Mouse (Mus musculus) effector memory CD4-positive, alpha-beta T cell, adult 7 months (primary cell): ENCODE results near the gene March2. TPM values are rescaled to one million over a fixed set of nuclear protein-coding genes. Genes with fewer than 3 reads are reported as not detected.

Source experiments
- polyA plus RNA-seq: library from polyadenylated mRNA; unstranded; fragments of 100-300 nt; shearing (Covaris generic); gene quantifications from one replicate; pipeline ENCODE4 v1.2.1, GENCODE M21; 2017

Gene March2
- 96.9 TPM for polyA plus RNA-seq

GRCm38 (mm10) chr17:33718384-33718881, at the start of gene March2:
Gene March2, minus strand, starts transcription at chr17:33718670.

GRCm38 (mm10) chr17:33760255-33761165, 42.0 kb upstream of the March2 start, which contains the start of gene Rab11b:
Gene Rab11b, minus strand, starts transcription at chr17:33760530.

GRCm38 (mm10) chr17:33686760-33687159, 31.7 kb downstream of the March2 start, which contains the start of gene Hnrnpm:
Gene Hnrnpm, minus strand, starts transcription at chr17:33686860.

DNA sequence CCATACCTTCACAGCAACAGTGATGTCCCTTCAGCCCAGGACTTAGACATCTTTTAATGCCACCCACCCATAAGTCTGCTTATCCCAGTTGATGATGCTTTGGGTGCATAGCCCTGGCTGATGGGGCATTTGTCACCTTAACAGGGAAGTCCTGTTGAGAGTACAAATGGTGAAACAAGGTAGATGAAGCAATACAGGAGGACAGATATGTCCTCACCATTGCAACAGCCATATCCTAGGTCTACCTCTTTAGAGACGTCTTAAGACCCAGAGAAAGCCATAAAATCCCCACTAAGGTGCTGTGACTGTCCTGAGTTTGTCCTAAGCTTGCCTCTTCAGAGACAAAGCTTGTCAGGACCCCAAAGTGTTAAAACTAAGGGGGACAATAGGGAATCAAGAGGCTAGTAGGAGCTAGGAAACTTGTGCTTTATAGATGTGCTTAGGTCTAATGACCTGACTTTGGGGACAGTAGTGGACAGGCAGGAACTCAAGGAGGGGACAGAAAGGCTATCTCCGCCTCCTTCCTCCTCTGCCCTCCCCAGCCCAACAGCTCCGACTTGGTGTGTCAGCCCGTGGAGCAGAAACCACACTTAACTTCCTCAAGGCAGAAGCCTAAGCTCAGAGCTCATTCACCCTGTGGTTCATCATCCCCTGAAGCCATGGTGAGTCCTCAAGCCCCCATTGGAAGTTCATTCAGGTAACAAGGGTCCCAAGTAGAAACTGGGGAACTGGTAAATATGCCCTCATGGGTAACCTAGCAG, 80.8 kb downstream of the March2 start, which contains the start of gene Pram1:
Gene Pram1 (plus strand): TSS at position 541 of the 761 bp plus-strand sequence.

Other genes with a start within 250 kb of the March2 start
- 104 TPM for gene Adamts10, start 194.5 kb downstream of the March2 start, polyA plus RNA-seq
- gene Myo1f, start 163.0 kb downstream of the March2 start, polyA plus RNA-seq, result 198 TPM
- 32.3 TPM for gene Zfp414, start 89.6 kb downstream of the March2 start, polyA plus RNA-seq
- gene Pram1, start 80.6 kb downstream of the March2 start, polyA plus RNA-seq, result 0.33 TPM
- 324 TPM for gene Hnrnpm, start 31.8 kb downstream of the March2 start, polyA plus RNA-seq
- gene Rab11b, start 41.9 kb upstream of the March2 start, polyA plus RNA-seq, result 316 TPM
- 1.1 TPM for gene Angptl4, start 63.2 kb upstream of the March2 start, polyA plus RNA-seq
- gene Kank3, start 91.8 kb upstream of the March2 start, polyA plus RNA-seq, result 4.4 TPM
- gene Rps28, start 105.9 kb upstream of the March2 start, polyA plus RNA-seq, result 951 TPM
- 204 TPM for gene Ndufa7, start 105.9 kb upstream of the March2 start, polyA plus RNA-seq
- gene Cd320, start 124.4 kb upstream of the March2 start, polyA plus RNA-seq, result 15.4 TPM
- not detected for gene Gm7029, start 155.2 kb upstream of the March2 start, polyA plus RNA-seq
- not detected for gene Kifc1, start 172.0 kb upstream of the March2 start, polyA plus RNA-seq
- 1.1 TPM for gene Platr17, start 186.5 kb upstream of the March2 start, polyA plus RNA-seq
- gene Daxx, start 190.7 kb upstream of the March2 start, polyA plus RNA-seq, result 50.2 TPM
- gene Tapbp, start 197.2 kb upstream of the March2 start, polyA plus RNA-seq, result 361 TPM
- gene Zbtb22, start 197.2 kb upstream of the March2 start, polyA plus RNA-seq, result 17.3 TPM
- 79.3 TPM for gene Rgl2, start 210.9 kb upstream of the March2 start, polyA plus RNA-seq
- 83.9 TPM for gene Pfdn6, start 221.7 kb upstream of the March2 start, polyA plus RNA-seq
- gene Wdr46, start 222.0 kb upstream of the March2 start, polyA plus RNA-seq, result 39.0 TPM
- gene B3galt4, start 232.8 kb upstream of the March2 start, polyA plus RNA-seq, result 8.6 TPM
- gene Vps52, start 237.1 kb upstream of the March2 start, polyA plus RNA-seq, result 38.1 TPM
- gene Rps18, start 237.3 kb upstream of the March2 start, polyA plus RNA-seq, result 2,394 TPM